Mouse (Mus musculus) E14TG2a.4 (cell line): ENCODE measurements around the gene Cblb.

Experiments
- CTCF ChIP-seq: conservative IDR thresholded peaks from 2 replicates; pipeline ENCODE4 v1.5.1; 2014; ENCODE audit warnings: low read length
- NANOG ChIP-seq: IDR thresholded peaks from 2 replicates; pipeline ENCODE4 v1.6.1; 2014; ENCODE audit warnings: borderline replicate concordance, low read length, mixed read lengths
- POU5F1 ChIP-seq: IDR thresholded peaks from 2 replicates; pipeline ENCODE4 v1.6.1; 2014; ENCODE audit warnings: low read length, borderline replicate concordance

DNA sequence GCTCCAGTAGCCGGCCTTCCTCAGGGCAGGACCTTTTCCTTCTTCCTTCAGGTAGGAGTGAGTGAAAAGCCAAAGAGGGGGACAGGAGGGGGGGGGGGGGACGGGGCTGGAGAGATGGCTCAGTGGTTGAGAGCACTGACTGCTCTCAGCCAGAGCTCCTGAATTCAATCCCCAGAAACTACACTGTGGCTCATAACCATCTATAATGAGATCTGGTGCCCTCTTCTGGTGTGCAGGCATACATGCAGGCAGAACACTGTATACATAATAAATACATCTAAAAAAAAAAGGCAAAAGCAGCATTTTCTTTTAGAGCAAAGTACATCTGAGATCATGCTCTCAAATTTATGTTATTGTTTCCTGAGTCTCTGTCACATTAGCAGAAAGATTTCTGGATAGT, 158.1 kb downstream of the Cblb start:
- TF ChIP-seq CTCF (0 out of 2 replicates have a peak, but pooled peaks have one; percentile 21), POU5F1 (no peak), NANOG (no peak)
